Mouse (Mus musculus) gastrocnemius, adult 2 months (tissue): ENCODE results near the gene Dcaf17. TPM values are rescaled to one million over a fixed set of nuclear protein-coding genes. Genes with fewer than 3 reads are reported as not detected.

Experiments
- DNase-seq: peaks from one replicate; pipeline ENCODE4 v3.0.0; 2022
- H3K27ac ChIP-seq: fragments of 200-600 bp; 2 replicates; pipeline ENCODE4 v1.8.1; 2022; ENCODE audit warnings: mild to moderate bottlenecking
- H3K4me3 ChIP-seq: fragments of 200-600 bp; 2 replicates; pipeline ENCODE4 v1.8.1; 2022; ENCODE audit warnings: mild to moderate bottlenecking, moderate library complexity
- CTCF ChIP-seq: fragments of 200-600 bp; IDR thresholded peaks from 2 replicates; pipeline ENCODE4 v1.8.1; 2022; ENCODE audit warnings: antibody characterized with exemption, mild to moderate bottlenecking, moderate library complexity
- intact Hi-C: fragments of 180-260 bp; cut with DNase I; formaldehyde crosslinking; loops from one replicate; pipeline ENCODE4 v1.15.1; 2025
- long read RNA-seq, 2 experiments: library from polyadenylated mRNA; stranded (forward); transcript quantifications; one replicate each; pipeline ENCODE4 v2.0.0; 2021
- total RNA-seq, 2 experiments: library from RNA; stranded (reverse); gene quantifications; 2 replicates each; pipeline ENCODE4 v1.2.3; 2021

Dcaf17 gene
- total RNA-seq = 1 to 10 TPM; 4.2 to 6.2 TPM
- long read RNA-seq, experiment 1, partial matches to known transcripts = 0 of 4 reads
- long read RNA-seq, experiment 1, other reads (novel, unspliced or antisense) = 4 of 4 reads
- long read RNA-seq, experiment 2, partial matches to known transcripts = 0 of 3 reads
- long read RNA-seq, experiment 2, other reads (novel, unspliced or antisense) = 3 of 3 reads

GRCm38 (mm10) chr2:71055300-71056114 lies at the start of gene Dcaf17, which contains the start of gene Mettl8:
Dcaf17 (plus strand) TSS chr2:71055328.
Mettl8 (minus strand) TSS chr2:71055583.
- TF ChIP-seq CTCF = peak; percentile 38
- Histone ChIP-seq H3K4me3 (peak within 1 kb of the TSS; percentile 73), H3K27ac (peak within 1 kb of the TSS; percentile 97)
- intact Hi-C loops = no loop called here
- DNase-seq = peak; percentile 95

GRCm38 (mm10) chr2:71011816-71012215 lies 43.3 kb upstream of the Dcaf17 start:
- intact Hi-C loops = no loop called here
- no peak for TF ChIP-seq CTCF
- DNase-seq = no peak
- no peak overlapping the region for H3K4me3 ChIP-seq
- no peak overlapping the region for H3K27ac ChIP-seq

DNA sequence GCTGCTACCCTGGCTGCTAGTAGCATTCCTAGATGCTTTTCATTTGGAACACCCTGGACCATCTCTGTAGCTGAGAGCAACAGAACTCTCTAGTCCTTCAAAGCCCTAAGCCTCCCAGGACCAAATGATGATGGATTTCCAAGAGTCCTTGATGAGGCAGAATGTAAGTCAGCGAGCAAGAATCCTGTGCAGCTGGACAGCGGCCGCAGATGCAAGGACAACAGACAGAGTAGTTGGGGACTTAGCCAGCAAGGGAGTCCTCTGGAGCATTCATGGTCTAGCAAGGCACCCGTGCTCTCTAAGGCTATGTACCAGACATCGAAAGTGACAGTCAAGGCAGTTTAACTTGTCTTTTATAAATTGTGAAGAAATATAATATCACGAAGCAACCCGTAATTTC lies 41.6 kb upstream of the Dcaf17 start:
- H3K27ac ChIP-seq = no peak overlapping the region
- intact Hi-C loops = no loop called here
- no peak overlapping the region for H3K4me3 ChIP-seq
- DNase-seq = no peak
- no peak for TF ChIP-seq CTCF

DNA sequence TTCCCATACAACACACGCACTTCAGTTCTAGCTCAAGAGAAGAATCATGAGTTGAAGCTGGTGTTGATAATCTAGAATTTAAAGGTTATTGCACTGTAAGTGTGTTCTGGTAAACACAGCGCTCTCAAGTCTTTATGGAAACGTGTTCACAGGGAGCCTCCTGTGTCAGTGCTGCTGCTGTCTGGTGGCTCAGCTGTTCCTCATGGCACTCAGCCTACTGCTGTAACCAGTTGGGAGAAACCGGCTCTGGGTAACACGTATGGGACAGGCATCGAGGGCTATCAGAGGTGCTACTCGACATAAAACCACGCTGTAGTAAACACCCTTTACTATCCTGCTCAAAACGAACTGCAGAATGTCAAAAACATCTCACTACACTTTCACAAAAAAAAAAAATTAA lies 35.9 kb upstream of the Dcaf17 start:
- intact Hi-C loops = no loop called here
- peak overlapping the region; percentile 75 for H3K27ac ChIP-seq
- TF ChIP-seq CTCF = no peak
- DNase-seq = peak; percentile 66
- H3K4me3 ChIP-seq = peak overlapping the region; percentile 21

- intact Hi-C loops = no loop called here
- Histone ChIP-seq H3K27ac (peak overlapping the region; percentile 75; the same call in 1 of the 2 replicates), H3K4me3 (no peak overlapping the region; the same call in 1 of the 2 replicates)
- no peak for DNase-seq
- TF ChIP-seq CTCF = no peak
Observed at GRCm38 (mm10) chr2:71019704-71020375, 35.3 kb upstream of the Dcaf17 start.

DNA sequence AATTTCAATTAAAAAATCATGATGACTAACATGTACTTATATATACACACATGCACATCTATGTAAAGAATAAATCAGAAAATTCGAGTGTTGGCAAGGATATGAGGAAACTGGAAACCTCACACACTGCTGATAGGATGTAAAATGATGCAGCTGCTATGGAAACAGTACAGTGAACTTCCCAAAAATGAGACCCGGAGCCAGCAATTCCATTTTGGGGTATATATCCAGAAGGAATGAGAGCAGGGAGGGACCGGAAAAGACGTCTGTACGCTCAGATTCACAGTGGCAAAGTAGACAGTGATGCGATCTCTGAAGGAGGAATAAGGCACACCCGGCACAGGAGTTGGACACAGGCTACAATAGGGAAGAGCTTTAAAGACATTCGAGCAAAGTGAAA lies 34.5 kb upstream of the Dcaf17 start:
- no peak for DNase-seq
- no peak overlapping the region for H3K4me3 ChIP-seq
- H3K27ac ChIP-seq = no peak overlapping the region
- TF ChIP-seq CTCF = no peak
- intact Hi-C loops = no loop called here

DNA sequence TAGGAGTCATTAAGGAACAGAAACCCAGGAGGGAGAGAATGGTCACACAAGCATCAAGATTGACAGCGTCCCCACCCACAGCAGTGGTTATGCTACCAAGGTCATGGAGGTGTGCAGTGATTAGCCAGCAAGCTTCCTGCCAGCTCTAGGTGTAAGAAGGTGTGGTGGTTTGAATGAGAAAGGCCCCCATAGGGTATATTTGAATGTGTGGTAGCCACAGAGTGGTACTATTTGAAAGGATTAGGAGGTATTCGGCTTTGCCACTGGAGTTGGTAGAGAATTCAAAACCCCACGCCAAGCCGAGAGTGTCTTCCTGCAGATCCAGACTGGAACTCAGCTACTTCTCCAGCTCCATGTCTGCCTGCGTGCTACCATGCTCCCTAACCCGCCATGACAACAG lies 32.1 kb upstream of the Dcaf17 start:
- Histone ChIP-seq H3K27ac (no peak overlapping the region), H3K4me3 (no peak overlapping the region)
- no peak for DNase-seq
- no peak for TF ChIP-seq CTCF
- intact Hi-C loops = no loop called here

DNA sequence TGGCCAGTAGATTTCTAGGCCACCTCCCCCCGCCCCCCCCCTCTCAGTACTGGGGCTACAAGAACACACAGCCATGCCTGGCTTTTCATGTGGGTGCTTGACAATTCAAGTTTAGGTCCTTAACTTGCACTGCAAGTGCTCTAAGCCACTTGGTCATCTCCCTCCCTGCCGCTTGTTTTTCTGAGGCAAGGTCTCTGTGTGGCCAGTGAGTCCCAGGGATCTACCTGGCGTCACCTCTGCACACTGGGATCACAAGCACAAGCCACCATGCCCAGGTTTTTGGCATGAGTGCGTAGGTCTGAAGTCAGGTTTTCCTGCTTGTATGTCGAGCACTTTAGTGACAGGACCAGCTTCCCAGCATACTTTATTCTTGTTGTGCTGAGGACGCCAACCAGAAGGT lies 31.1 kb upstream of the Dcaf17 start:
- Histone ChIP-seq H3K4me3 (no peak overlapping the region), H3K27ac (no peak overlapping the region)
- no peak for TF ChIP-seq CTCF
- intact Hi-C loops = no loop called here
- no peak for DNase-seq

GRCm38 (mm10) chr2:71025576-71026315 lies 29.4 kb upstream of the Dcaf17 start:
- TF ChIP-seq CTCF = no peak
- no peak for DNase-seq
- intact Hi-C loops = no loop called here
- Histone ChIP-seq H3K4me3 (no peak overlapping the region), H3K27ac (no peak overlapping the region)

GRCm38 (mm10) chr2:71026787-71027186 lies 28.3 kb upstream of the Dcaf17 start:
- TF ChIP-seq CTCF = peak; percentile 5; the same call in 1 of the 2 replicates
- intact Hi-C loops = no loop called here
- Histone ChIP-seq H3K27ac (no peak overlapping the region), H3K4me3 (no peak overlapping the region)
- no peak for DNase-seq

DNA sequence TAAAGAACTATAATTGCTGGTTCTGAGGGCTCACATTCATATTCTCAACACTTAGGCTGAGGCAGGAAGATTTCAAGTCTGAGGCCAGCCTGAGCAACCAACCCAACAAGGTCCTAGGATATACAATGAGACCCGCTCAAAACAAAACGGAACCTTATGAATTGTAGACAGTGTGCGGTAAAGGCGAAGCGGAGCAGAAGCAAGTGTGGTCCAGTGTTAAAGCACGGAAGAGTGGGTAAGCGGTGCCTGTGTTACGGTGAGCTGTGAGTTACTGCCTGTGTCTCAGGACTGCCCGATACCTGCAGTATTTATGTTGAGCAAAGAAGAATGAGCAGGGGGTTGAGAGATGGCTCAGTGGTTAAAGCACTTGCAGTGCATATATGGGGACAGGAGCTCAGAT lies 27.5 kb upstream of the Dcaf17 start:
- no peak for DNase-seq
- no peak for TF ChIP-seq CTCF
- no peak overlapping the region for H3K4me3 ChIP-seq
- intact Hi-C loops = no loop called here
- H3K27ac ChIP-seq = no peak overlapping the region

GRCm38 (mm10) chr2:71030663-71031062 lies 24.5 kb upstream of the Dcaf17 start:
- TF ChIP-seq CTCF = no peak
- no peak overlapping the region for H3K4me3 ChIP-seq
- DNase-seq = no peak
- intact Hi-C loops = no loop called here
- H3K27ac ChIP-seq = no peak overlapping the region
